ENCODE assay signal across 8 mouse cellular contexts in genomic region chr13:51844661-51845060, GRCm38 (mm10). TPM values are rescaled to one million over a fixed set of nuclear protein-coding genes. Genes with fewer than 3 reads are reported as not detected.
DNase-seq lines count a peak whose midpoint lies in the region; ATAC-seq and TF ChIP-seq lines count a peak whose summit lies in the region.

No protein-coding gene starts in this region.

- peak; percentile 78 for TF ChIP-seq CTCF in bone marrow, adult 2 months (IDR thresholded peaks at IDR 0.05; ENCODE audit: control insufficient read depth, insufficient read depth, low read length)
- peak; percentile 77 for TF ChIP-seq CTCF in forebrain, postnatal 0 days (IDR thresholded peaks at IDR 0.05; ENCODE audit: low read depth)

- no peak for TF ChIP-seq POLR2A in bone marrow, adult 2 months (IDR thresholded peaks at IDR 0.05; ENCODE audit: borderline replicate concordance, control insufficient read depth, low read depth, low read length)

- H3K27ac ChIP-seq in kidney, embryonic 14.5 days (ENCODE audit: low read depth, low read length), result no peak overlapping the region
- H3K27ac ChIP-seq in bone marrow, adult 2 months (ENCODE audit: control insufficient read depth, insufficient read depth, low read depth, low read length, poor library complexity), result peak overlapping the region; percentile 88
- H3K27ac ChIP-seq in forebrain, postnatal 0 days (ENCODE audit: low read depth, low read length), result no peak overlapping the region
- H3K27ac ChIP-seq in intestine, embryonic 14.5 days (ENCODE audit: low read depth), result no peak overlapping the region
- H3K27ac ChIP-seq in liver, embryonic 13.5 days, result no peak overlapping the region

- no peaks in the 10 kb centered on the region for H3K9me3 ChIP-seq in kidney, embryonic 14.5 days (ENCODE audit: control insufficient read depth, low read length)
- no peaks in the 10 kb centered on the region for H3K9me3 ChIP-seq in forebrain, postnatal 0 days (ENCODE audit: low read length)
- no peaks in the 10 kb centered on the region for H3K9me3 ChIP-seq in intestine, embryonic 14.5 days (ENCODE audit: control insufficient read depth, low read length)
- no peaks in the 10 kb centered on the region for H3K9me3 ChIP-seq in liver, embryonic 13.5 days (replicated peaks)

- DNase-seq in kidney, adult 11 months, result peak; percentile 68
- peak; percentile 79 for DNase-seq in forebrain, postnatal 0 days
- peak; percentile 90 for DNase-seq in intestine, embryonic 14.5 days (ENCODE audit: low spot score)
- DNase-seq in liver, embryonic 13.5 days, result peak; percentile 58
- peak; percentile 81 for DNase-seq in ovary, postnatal 14 days (ENCODE audit: low spot score)
- DNase-seq in thymus, postnatal 10 days (ENCODE audit: low spot score in 2 of 2), result peak; percentile 62 to 80

- no peak overlapping the region for H3K9ac ChIP-seq in kidney, embryonic 14.5 days (ENCODE audit: low read depth, low read length)
- H3K9ac ChIP-seq in forebrain, postnatal 0 days, result no peak overlapping the region
- H3K9ac ChIP-seq in intestine, embryonic 14.5 days (ENCODE audit: low read length), result no peak overlapping the region
- H3K9ac ChIP-seq in liver, embryonic 13.5 days, result no peak overlapping the region

- ATAC-seq in kidney, embryonic 14.5 days (ENCODE audit: low FRiP score, low TSS enrichment), result no peak
- no peak for ATAC-seq in forebrain, postnatal 0 days
- ATAC-seq in intestine, embryonic 14.5 days (replicated peaks; ENCODE audit: low FRiP score, low TSS enrichment, low read depth), result no peak
- no peak for ATAC-seq in liver, embryonic 13.5 days (ENCODE audit: low read depth)

- no peaks in the 10 kb centered on the region for H3K36me3 ChIP-seq in kidney, embryonic 14.5 days (ENCODE audit: control insufficient read depth, insufficient read depth, low read length)
- no peaks in the 10 kb centered on the region for H3K36me3 ChIP-seq in forebrain, postnatal 0 days (ENCODE audit: insufficient read depth)
- no peaks in the 10 kb centered on the region for H3K36me3 ChIP-seq in intestine, embryonic 14.5 days (ENCODE audit: control insufficient read depth, insufficient read depth, low read length)
- no peaks in the 10 kb centered on the region for H3K36me3 ChIP-seq in liver, embryonic 13.5 days

- H3K4me2 ChIP-seq in kidney, embryonic 14.5 days (replicated peaks; ENCODE audit: low read depth, low read length), result no peak overlapping the region
- no peak overlapping the region for H3K4me2 ChIP-seq in forebrain, postnatal 0 days (ENCODE audit: low read depth)
- no peak overlapping the region for H3K4me2 ChIP-seq in intestine, embryonic 14.5 days (ENCODE audit: low read length)
- peak overlapping the region; percentile 100 for H3K4me2 ChIP-seq in liver, embryonic 13.5 days

- peaks cover 7% of the 10 kb centered on the region for H3K27me3 ChIP-seq in kidney, embryonic 14.5 days (ENCODE audit: control insufficient read depth, insufficient read depth, low read length)
- H3K27me3 ChIP-seq in forebrain, postnatal 0 days (ENCODE audit: insufficient read depth, low read length), result peaks cover 12% of the 10 kb centered on the region; the same call in 1 of the 2 replicates
- H3K27me3 ChIP-seq in intestine, embryonic 14.5 days (replicated peaks; ENCODE audit: control insufficient read depth, insufficient read depth, low read length), result no peaks in the 10 kb centered on the region
- H3K27me3 ChIP-seq in liver, embryonic 13.5 days, result peaks cover 13% of the 10 kb centered on the region; the same call in 1 of the 2 replicates

- WGBS in kidney, embryonic 14.5 days, result 23% methylated on average over 10 of the region's 10 CpGs
- 11% methylated on average over 10 of the region's 10 CpGs for WGBS in bone marrow, adult 2 months
- 14% methylated on average over 10 of the region's 10 CpGs for WGBS in forebrain, postnatal 0 days
- WGBS in intestine, embryonic 14.5 days, result 13% methylated on average over 10 of the region's 10 CpGs
- 9% methylated on average over 10 of the region's 10 CpGs for WGBS in liver, embryonic 13.5 days (ENCODE audit: insufficient replicate concordance)

- peaks cover 43% of the 10 kb centered on the region for H3K4me1 ChIP-seq in kidney, embryonic 14.5 days (ENCODE audit: control insufficient read depth, insufficient read depth, low read length)
- H3K4me1 ChIP-seq in bone marrow, adult 2 months (ENCODE audit: control insufficient read depth, insufficient read depth, low read length), result peaks cover 7% of the 10 kb centered on the region
- 0 out of 2 replicates have a peak, but pooled peaks cover 10% of the 10 kb centered on the region for H3K4me1 ChIP-seq in forebrain, postnatal 0 days (ENCODE audit: insufficient read depth)
- H3K4me1 ChIP-seq in intestine, embryonic 14.5 days (replicated peaks; ENCODE audit: control insufficient read depth, insufficient read depth, low read length), result peaks cover 22% of the 10 kb centered on the region
- peaks cover 91% of the 10 kb centered on the region for H3K4me1 ChIP-seq in liver, embryonic 13.5 days (replicated peaks)

- no peak overlapping the region for H3K4me3 ChIP-seq in kidney, embryonic 14.5 days (ENCODE audit: low read length)
- no peak overlapping the region for H3K4me3 ChIP-seq in bone marrow, adult 2 months (replicated peaks; ENCODE audit: control insufficient read depth, low read depth, low read length)
- no peak overlapping the region for H3K4me3 ChIP-seq in forebrain, postnatal 0 days (ENCODE audit: low read depth, low read length)
- H3K4me3 ChIP-seq in intestine, embryonic 14.5 days (ENCODE audit: low read depth, low read length), result no peak overlapping the region
- H3K4me3 ChIP-seq in liver, embryonic 13.5 days (replicated peaks), result no peak overlapping the region

RNA-seq across cellular contexts. Expression of gene Gadd45g, which starts 1.8 kb away (rescaled TPM):
- polyA plus RNA-seq in kidney, embryonic 14.5 days (2014; fragmentation: Nextera tagmentation; extraction: Ambion mirVana), result 26.6 and 29.0 TPM in 2 replicates
- 9.2 and 23.5 TPM in 2 replicates for polyA plus RNA-seq in bone marrow, adult 2 months (2011; ENCODE audit: insufficient read depth, insufficient read length, low replicate concordance, missing spikeins)
- 13.8 and 13.9 TPM in 2 replicates for total RNA-seq in forebrain, postnatal 0 days (2014; rRNA removed)
- polyA plus RNA-seq in forebrain, postnatal 0 days (2015; fragmentation: Nextera tagmentation; extraction: Ambion mirVana), result 34.3 and 35.1 TPM in 2 replicates
- polyA plus RNA-seq in intestine, embryonic 14.5 days (2014; fragmentation: Nextera tagmentation; extraction: Ambion mirVana), result 29.1 and 33.0 TPM in 2 replicates
- polyA plus RNA-seq in liver, embryonic 13.5 days (2015; fragmentation: Nextera tagmentation; extraction: Ambion mirVana), result 19.5 and 20.8 TPM in 2 replicates

RNA-seq across cellular contexts. Expression of gene Sema4d, which starts 51.1 kb away (rescaled TPM):
- 11.3 and 20.2 TPM in 2 replicates for polyA plus RNA-seq in kidney, embryonic 14.5 days (2014; fragmentation: Nextera tagmentation; extraction: Ambion mirVana)
- polyA plus RNA-seq in bone marrow, adult 2 months (2011; ENCODE audit: insufficient read depth, insufficient read length, low replicate concordance, missing spikeins), result 9.3 and 23.0 TPM in 2 replicates
- total RNA-seq in forebrain, postnatal 0 days (2014; rRNA removed), result 10.2 and 16.5 TPM in 2 replicates
- 9.8 and 14.2 TPM in 2 replicates for polyA plus RNA-seq in forebrain, postnatal 0 days (2015; fragmentation: Nextera tagmentation; extraction: Ambion mirVana)
- polyA plus RNA-seq in intestine, embryonic 14.5 days (2014; fragmentation: Nextera tagmentation; extraction: Ambion mirVana), result 9.2 and 9.7 TPM in 2 replicates
- 6.0 and 7.6 TPM in 2 replicates for polyA plus RNA-seq in liver, embryonic 13.5 days (2015; fragmentation: Nextera tagmentation; extraction: Ambion mirVana)
